Mouse (Mus musculus): ENCODE measurements around the gene 4930415O20Rik. TPM values are rescaled to one million over a fixed set of nuclear protein-coding genes. Genes with fewer than 3 reads are reported as not detected.
A peak's percentile ranks its signal among the peaks of the same experiment; 100 is the strongest.
"Not testable (repeated sequence)": the region's sequence is repeated elsewhere in the genome, so short reads cannot be mapped to it uniquely, and the experiment has no call there.

The 4930415O20Rik gene
- polyA plus RNA-seq, 1 experiment from 2014 or later, result not detected

- Histone ChIP-seq H3K9ac (no peak overlapping the region), H3K36me3 (no peaks in the 10 kb centered on the region), H3K4me2 (no peak overlapping the region), H3K9me3 (replicated peaks) (no peaks in the 10 kb centered on the region), H3K4me3 (replicated peaks) (no peak overlapping the region), H3K27ac (no peak overlapping the region), H3K4me1 (peaks cover 8% of the 10 kb centered on the region), H3K27me3 (no peaks in the 10 kb centered on the region)
- no peak for ATAC-seq (replicated peaks; ENCODE audit: low FRiP score)
- WGBS, result 81% methylated on average over 4 of the region's 4 CpGs
Measured at GRCm38 (mm10) chr15:98573293-98573692, 2.5 kb downstream of the 4930415O20Rik start.

- Histone ChIP-seq H3K9me3 (replicated peaks) (no peaks in the 10 kb centered on the region), H3K4me2 (no peak overlapping the region), H3K9ac (no peak overlapping the region), H3K27me3 (no peaks in the 10 kb centered on the region), H3K36me3 (no peaks in the 10 kb centered on the region), H3K4me1 (peaks cover 2% of the 10 kb centered on the region; the same call in 1 of the 2 replicates), H3K4me3 (replicated peaks) (no peak overlapping the region), H3K27ac (no peak overlapping the region)
- 88% methylated on average over 2 of the region's 2 CpGs for WGBS
- no peak for ATAC-seq (replicated peaks; ENCODE audit: low FRiP score)
Measured at GRCm38 (mm10) chr15:98579310-98579709, 8.5 kb downstream of the 4930415O20Rik start.

- H3K4me2 ChIP-seq, result no peak overlapping the region
- whole genome bisulfite sequencing, result 41% methylated on average over 5 of the region's 5 CpGs
- ATAC-seq (replicated peaks; ENCODE audit: low FRiP score), result peak; percentile 80
- H3K27ac ChIP-seq, result no peak overlapping the region
- no peaks in the 10 kb centered on the region for H3K36me3 ChIP-seq
- H3K4me1 ChIP-seq, result peaks cover 2% of the 10 kb centered on the region; the same call in 1 of the 2 replicates
- no peak overlapping the region for H3K9ac ChIP-seq
- H3K27me3 ChIP-seq, result no peaks in the 10 kb centered on the region
- no peak overlapping the region for H3K4me3 ChIP-seq (replicated peaks)
- H3K9me3 ChIP-seq (replicated peaks), result no peaks in the 10 kb centered on the region
Measured at GRCm38 (mm10) chr15:98579795-98580464, 9.1 kb downstream of the 4930415O20Rik start.

- no peaks in the 10 kb centered on the region for H3K36me3 ChIP-seq
- 70% methylated on average over 8 of the region's 8 CpGs for WGBS
- no peaks in the 10 kb centered on the region for H3K27me3 ChIP-seq
- H3K4me3 ChIP-seq (replicated peaks), result no peak overlapping the region
- no peaks in the 10 kb centered on the region for H3K9me3 ChIP-seq (replicated peaks)
- no peak for ATAC-seq (replicated peaks; ENCODE audit: low FRiP score)
- H3K9ac ChIP-seq, result no peak overlapping the region
- no peak overlapping the region for H3K4me2 ChIP-seq
- no peak overlapping the region for H3K27ac ChIP-seq
- peaks cover 10% of the 10 kb centered on the region for H3K4me1 ChIP-seq
Measured at GRCm38 (mm10) chr15:98582410-98582809, 11.6 kb downstream of the 4930415O20Rik start.

- H3K9me3 ChIP-seq (replicated peaks), result no peaks in the 10 kb centered on the region
- H3K36me3 ChIP-seq, result no peaks in the 10 kb centered on the region
- no peak for ATAC-seq (replicated peaks; ENCODE audit: low FRiP score)
- WGBS, result 76% methylated on average over 8 of the region's 8 CpGs
- no peak overlapping the region for H3K27ac ChIP-seq
- no peaks in the 10 kb centered on the region for H3K27me3 ChIP-seq
- H3K4me1 ChIP-seq, result peaks cover 10% of the 10 kb centered on the region
- H3K4me3 ChIP-seq (replicated peaks), result no peak overlapping the region
- H3K9ac ChIP-seq, result no peak overlapping the region
- no peak overlapping the region for H3K4me2 ChIP-seq
Measured at GRCm38 (mm10) chr15:98582996-98583395, 12.2 kb downstream of the 4930415O20Rik start.

- H3K4me3 ChIP-seq (replicated peaks), result no peak overlapping the region
- peaks cover 7% of the 10 kb centered on the region; the same call in 1 of the 2 replicates for H3K4me1 ChIP-seq
- no peaks in the 10 kb centered on the region for H3K27me3 ChIP-seq
- peak overlapping the region; percentile 30 for H3K27ac ChIP-seq
- no peaks in the 10 kb centered on the region for H3K9me3 ChIP-seq (replicated peaks)
- H3K4me2 ChIP-seq, result no peak overlapping the region; the same call in 1 of the 2 replicates
- no peak overlapping the region for H3K9ac ChIP-seq
- WGBS, result 24% methylated on average over 7 of the region's 7 CpGs
- no peak for ATAC-seq (replicated peaks; ENCODE audit: low FRiP score)
- peaks cover 22% of the 10 kb centered on the region for H3K36me3 ChIP-seq
Measured at GRCm38 (mm10) chr15:98585421-98585820, 14.6 kb downstream of the 4930415O20Rik start.

- H3K4me1 ChIP-seq; ATAC-seq (replicated peaks; ENCODE audit: low FRiP score); H3K27ac ChIP-seq; H3K4me2 ChIP-seq; H3K27me3 ChIP-seq; H3K9ac ChIP-seq; H3K9me3 ChIP-seq (replicated peaks); H3K4me3 ChIP-seq (replicated peaks): not testable (repeated sequence)
- peaks cover 29% of the 10 kb centered on the region for H3K36me3 ChIP-seq
- WGBS, result 83% methylated on average over 9 of the region's 9 CpGs
Measured at GRCm38 (mm10) chr15:98586141-98586540, 15.3 kb downstream of the 4930415O20Rik start.

- 89% methylated on average over 11 of the region's 11 CpGs for WGBS
- Histone ChIP-seq H3K27me3 (no peaks in the 10 kb centered on the region), H3K4me3 (replicated peaks) (no peak overlapping the region), H3K9ac (no peak overlapping the region), H3K9me3 (replicated peaks) (no peaks in the 10 kb centered on the region), H3K4me1 (peaks cover 7% of the 10 kb centered on the region; the same call in 1 of the 2 replicates), H3K4me2 (no peak overlapping the region), H3K27ac (no peak overlapping the region), H3K36me3 (peaks cover 45% of the 10 kb centered on the region)
- ATAC-seq (replicated peaks; ENCODE audit: low FRiP score), result no peak
Measured at GRCm38 (mm10) chr15:98587751-98588150, 16.9 kb downstream of the 4930415O20Rik start.

- 69% methylated on average over 7 of the region's 7 CpGs for WGBS
- Histone ChIP-seq H3K9ac (no peak overlapping the region), H3K4me1 (peaks cover 7% of the 10 kb centered on the region; the same call in 1 of the 2 replicates), H3K27me3 (no peaks in the 10 kb centered on the region), H3K36me3 (peaks cover 65% of the 10 kb centered on the region), H3K9me3 (replicated peaks) (no peaks in the 10 kb centered on the region), H3K27ac (no peak overlapping the region), H3K4me2 (no peak overlapping the region), H3K4me3 (replicated peaks) (no peak overlapping the region)
- ATAC-seq (replicated peaks; ENCODE audit: low FRiP score), result no peak
Measured at GRCm38 (mm10) chr15:98589640-98590336, 19.0 kb downstream of the 4930415O20Rik start.

GRCm38 (mm10) chr15:98591396-98591795, 20.6 kb downstream of the 4930415O20Rik start:
- Histone ChIP-seq H3K27ac (no peak overlapping the region), H3K4me1 (no peaks in the 10 kb centered on the region), H3K27me3 (no peaks in the 10 kb centered on the region), H3K9ac (no peak overlapping the region), H3K4me2 (no peak overlapping the region), H3K4me3 (replicated peaks) (no peak overlapping the region), H3K9me3 (replicated peaks) (no peaks in the 10 kb centered on the region), H3K36me3 (peaks cover 82% of the 10 kb centered on the region)
- WGBS, result 55% methylated on average over 4 of the region's 4 CpGs
- ATAC-seq (replicated peaks; ENCODE audit: low FRiP score), result no peak

- H3K4me1 ChIP-seq, result no peaks in the 10 kb centered on the region
- no peak overlapping the region for H3K4me3 ChIP-seq (replicated peaks)
- H3K4me2 ChIP-seq, result no peak overlapping the region
- H3K36me3 ChIP-seq, result peaks cover 99% of the 10 kb centered on the region
- H3K27ac ChIP-seq, result no peak overlapping the region
- H3K9ac ChIP-seq, result no peak overlapping the region
- no peaks in the 10 kb centered on the region for H3K27me3 ChIP-seq
- no peak for ATAC-seq (replicated peaks; ENCODE audit: low FRiP score)
- 83% methylated on average over 19 of the region's 19 CpGs for WGBS
- no peaks in the 10 kb centered on the region for H3K9me3 ChIP-seq (replicated peaks)
Measured at GRCm38 (mm10) chr15:98594193-98594592, 23.4 kb downstream of the 4930415O20Rik start.

- H3K4me3 ChIP-seq (replicated peaks), result no peak overlapping the region
- H3K9ac ChIP-seq, result no peak overlapping the region
- H3K27ac ChIP-seq, result no peak overlapping the region
- H3K4me2 ChIP-seq, result no peak overlapping the region
- H3K9me3 ChIP-seq (replicated peaks), result no peaks in the 10 kb centered on the region
- 83% methylated on average over 5 of the region's 5 CpGs for WGBS
- no peaks in the 10 kb centered on the region for H3K27me3 ChIP-seq
- 0 out of 2 replicates have a peak, but pooled peaks cover under 1% of the 10 kb centered on the region for H3K4me1 ChIP-seq
- peaks cover 99% of the 10 kb centered on the region for H3K36me3 ChIP-seq
- no peak for ATAC-seq (replicated peaks; ENCODE audit: low FRiP score)
Measured at GRCm38 (mm10) chr15:98595049-98595448, 24.2 kb downstream of the 4930415O20Rik start.
